Mouse (Mus musculus) bone marrow macrophage, adult 2 months (primary cell): ENCODE results near the gene Bves.

ENCODE experiments used
- CTCF ChIP-seq: IDR thresholded peaks from 2 replicates; pipeline ENCODE4 v1.5.1; 2012; ENCODE audit warnings: low read depth, mild to moderate bottlenecking, low read length, moderate library complexity
- POLR2A ChIP-seq: IDR thresholded peaks from 2 replicates; pipeline ENCODE4 v1.6.1; 2012; ENCODE audit warnings: mild to moderate bottlenecking, low read depth, low read length, borderline replicate concordance

DNA sequence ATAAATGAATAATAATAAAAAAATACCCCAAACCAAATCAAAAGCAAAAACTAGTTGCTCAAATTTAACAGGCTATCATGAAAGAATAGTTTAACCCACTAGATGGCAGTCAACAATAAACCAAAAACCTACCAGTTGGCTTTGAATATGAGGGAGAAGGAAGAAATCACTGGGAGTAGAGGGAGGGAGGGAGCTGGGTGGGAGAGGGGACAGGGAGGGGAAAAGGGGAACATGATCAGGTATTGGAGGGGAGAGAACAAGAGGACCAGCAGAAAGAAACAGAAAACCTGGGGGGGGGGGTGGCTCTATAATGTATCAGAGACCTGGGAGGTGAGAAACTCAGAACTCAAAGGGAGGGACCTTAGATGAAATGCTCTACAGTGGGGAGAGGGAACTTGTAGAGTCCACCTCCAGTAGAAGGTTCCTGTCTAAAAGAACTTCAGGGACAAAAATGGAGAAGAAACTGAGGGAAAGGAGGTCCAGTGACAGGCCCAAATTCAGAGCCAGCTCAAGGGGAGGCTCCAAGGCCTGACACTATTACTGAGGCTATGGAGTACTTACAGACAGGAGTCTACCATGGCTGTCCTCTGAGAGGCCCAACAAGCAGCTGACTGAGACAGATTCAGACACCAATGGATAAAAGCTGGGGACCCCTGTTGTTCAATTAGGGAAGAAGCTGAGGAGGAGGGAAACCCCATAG lies 46.5 kb downstream of the Bves start:
- TF ChIP-seq POLR2A = no peak
- no peak for TF ChIP-seq CTCF
